Mouse (Mus musculus): ENCODE measurements at regions not wholly inside any gene's neighbourhood (a gene's known extent, or its start where the extent isn't known, plus 50 kb on each side); places are given as distances from the start of the nearest gene placed in this dataset.

- DNase-seq, result no peak
These were observed 58.8 kb downstream of the 1700009N14Rik start for GRCm38 (mm10) chr4:39508866-39509265.

- DNase-seq, result no peak
These were observed 77.4 kb downstream of the 1700009N14Rik start for GRCm38 (mm10) chr4:39527492-39527891.

- no peak for DNase-seq
These were observed 78.6 kb downstream of the 1700009N14Rik start for GRCm38 (mm10) chr4:39528661-39529060.

GRCm38 (mm10) chr4:39556101-39556763, 106.1 kb downstream of the 1700009N14Rik start:
- no peak for DNase-seq

- no peak for DNase-seq
These were observed 147.3 kb downstream of the 1700009N14Rik start for GRCm38 (mm10) chr4:39597426-39597825.

- no peak for DNase-seq
These were observed 155.0 kb downstream of the 1700009N14Rik start for GRCm38 (mm10) chr4:39605046-39605445.

- DNase-seq, result no peak
These were observed 194.0 kb downstream of the 1700009N14Rik start for GRCm38 (mm10) chr4:39644136-39644535.

- peak in 1 of 2 experiments; percentile 3 for DNase-seq
These were observed 194.8 kb downstream of the 1700009N14Rik start for GRCm38 (mm10) chr4:39644849-39645248.

GRCm38 (mm10) chr4:39660538-39660937, 210.4 kb downstream of the 1700009N14Rik start:
- no peak for DNase-seq

- DNase-seq, result no peak
These were observed 222.5 kb downstream of the 1700009N14Rik start for GRCm38 (mm10) chr4:39672609-39673008.

GRCm38 (mm10) chr4:39695236-39695635, 245.1 kb downstream of the 1700009N14Rik start:
- no peak for DNase-seq

- DNase-seq, result peak; percentile 75 to 76
These were observed 247.5 kb downstream of the 1700009N14Rik start for GRCm38 (mm10) chr4:39697565-39697964.

- no peak for DNase-seq
These were observed 249.3 kb downstream of the 1700009N14Rik start for GRCm38 (mm10) chr4:39699347-39699746.

- DNase-seq, result no peak
These were observed 267.4 kb downstream of the 1700009N14Rik start for GRCm38 (mm10) chr4:39717477-39717876.

GRCm38 (mm10) chr4:39718691-39719090, 268.6 kb downstream of the 1700009N14Rik start:
- no peak for DNase-seq

GRCm38 (mm10) chr4:39719951-39720350, 269.9 kb downstream of the 1700009N14Rik start:
- DNase-seq, result no peak

GRCm38 (mm10) chr4:39721524-39721923, 271.4 kb downstream of the 1700009N14Rik start:
- DNase-seq, result no peak

GRCm38 (mm10) chr4:39765586-39765985, 315.5 kb downstream of the 1700009N14Rik start:
- DNase-seq, result no peak

GRCm38 (mm10) chr4:39791096-39791495, 341.0 kb downstream of the 1700009N14Rik start:
- no peak for DNase-seq

- no peak for DNase-seq
These were observed 332.9 kb upstream of the Aco1 start for GRCm38 (mm10) chr4:39809950-39810349.

- DNase-seq, result no peak
These were observed 330.1 kb upstream of the Aco1 start for GRCm38 (mm10) chr4:39812766-39813165.

GRCm38 (mm10) chr4:39815620-39816019, 327.3 kb upstream of the Aco1 start:
- no peak for DNase-seq

- DNase-seq, result no peak
These were observed 325.2 kb upstream of the Aco1 start for GRCm38 (mm10) chr4:39817675-39818074.

GRCm38 (mm10) chr4:39833634-39834033, 309.2 kb upstream of the Aco1 start:
- DNase-seq, result no peak
